9 mouse cellular contexts compared by ENCODE assay signal in the genomic region with DNA sequence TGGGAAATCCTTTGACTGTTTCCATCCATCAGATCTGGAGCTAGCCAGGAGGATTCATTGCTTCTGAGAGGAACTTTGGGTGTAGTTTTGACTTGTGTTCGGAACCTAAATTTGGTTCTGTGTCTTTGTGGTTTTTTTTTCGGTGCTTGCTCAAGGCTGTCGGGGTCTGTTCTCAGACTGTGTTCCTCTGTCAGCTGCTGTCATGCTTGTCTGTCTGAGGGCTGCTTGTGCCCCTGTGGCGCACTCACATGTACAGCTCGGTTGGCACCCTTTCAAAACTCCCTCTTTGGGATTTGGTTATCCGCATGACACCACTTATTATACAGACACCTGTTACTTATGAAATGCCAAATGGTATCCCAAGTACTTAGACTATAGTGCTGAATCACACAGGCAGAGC. TPM values are rescaled to one million over a fixed set of nuclear protein-coding genes. Genes with fewer than 3 reads are reported as not detected.
A peak's percentile ranks its signal among the peaks of the same experiment; 100 is the strongest.
DNase-seq lines count a peak whose midpoint lies in the region; ATAC-seq and TF ChIP-seq lines count a peak whose summit lies in the region.
"Had no signal": no experiment of that assay in that cellular context is flagged by ENCODE, and none has a peak within 500 bp of the region (broad histone marks: within the 10 kb centered on the region; RNA-seq: fewer than 3 reads in every experiment).

No protein-coding gene starts in this region.

- H3K27ac ChIP-seq in kidney, postnatal 0 days = no peak overlapping the region
- H3K27ac ChIP-seq in forebrain, embryonic 10.5 days = no peak overlapping the region
- H3K27ac ChIP-seq in limb, embryonic 11.5 days (replicated peaks; ENCODE audit: low read depth, low read length) = no peak overlapping the region
- H3K27ac ChIP-seq in neural tube, embryonic 14.5 days (ENCODE audit: low read depth, low read length) = no peak overlapping the region

- no peak for ATAC-seq in kidney, postnatal 0 days (replicated peaks; ENCODE audit: low FRiP score, low read depth)
- no peak for ATAC-seq in limb, embryonic 11.5 days (ENCODE audit: insufficient number of reproducible peaks, low FRiP score, low TSS enrichment, low read depth)
- ATAC-seq in neural tube, embryonic 14.5 days (ENCODE audit: low read depth) = no peak
- no peak for ATAC-seq in frontal cortex, adult (ENCODE audit: low TSS enrichment)

- H3K27me3 ChIP-seq in kidney, postnatal 0 days (ENCODE audit: insufficient read depth, low read length) = no peaks in the 10 kb centered on the region
- no peaks in the 10 kb centered on the region for H3K27me3 ChIP-seq in forebrain, embryonic 10.5 days (ENCODE audit: poor library complexity, severe bottlenecking)
- H3K27me3 ChIP-seq in limb, embryonic 11.5 days (ENCODE audit: control insufficient read depth, insufficient read depth, low read length) = no peaks in the 10 kb centered on the region
- no peaks in the 10 kb centered on the region for H3K27me3 ChIP-seq in neural tube, embryonic 14.5 days (ENCODE audit: control insufficient read depth, insufficient read depth, low read length)

- peaks cover 20% of the 10 kb centered on the region for H3K36me3 ChIP-seq in kidney, postnatal 0 days (ENCODE audit: insufficient read depth, low read length)
- H3K36me3 ChIP-seq in forebrain, embryonic 10.5 days (replicated peaks) = peaks cover 36% of the 10 kb centered on the region
- H3K36me3 ChIP-seq in limb, embryonic 11.5 days (ENCODE audit: control insufficient read depth, insufficient read depth, low read length) = no peaks in the 10 kb centered on the region; the same call in 1 of the 2 replicates
- peaks cover 12% of the 10 kb centered on the region for H3K36me3 ChIP-seq in neural tube, embryonic 14.5 days (ENCODE audit: control insufficient read depth, insufficient read depth, low read length)

- peaks cover 11% of the 10 kb centered on the region for H3K4me1 ChIP-seq in kidney, postnatal 0 days (replicated peaks; ENCODE audit: insufficient read depth, low read length)
- H3K4me1 ChIP-seq in forebrain, embryonic 10.5 days = peaks cover 19% of the 10 kb centered on the region
- peaks cover 5% of the 10 kb centered on the region; the same call in 1 of the 2 replicates for H3K4me1 ChIP-seq in limb, embryonic 11.5 days (ENCODE audit: control insufficient read depth, insufficient read depth, low read length)
- H3K4me1 ChIP-seq in neural tube, embryonic 14.5 days (ENCODE audit: control insufficient read depth, insufficient read depth, low read length) = peaks cover 10% of the 10 kb centered on the region

- no peaks in the 10 kb centered on the region for H3K9me3 ChIP-seq in kidney, postnatal 0 days (replicated peaks; ENCODE audit: low read length)
- H3K9me3 ChIP-seq in forebrain, embryonic 10.5 days = no peaks in the 10 kb centered on the region
- no peaks in the 10 kb centered on the region for H3K9me3 ChIP-seq in limb, embryonic 11.5 days (ENCODE audit: control insufficient read depth, low read length)
- no peaks in the 10 kb centered on the region for H3K9me3 ChIP-seq in neural tube, embryonic 14.5 days (ENCODE audit: control insufficient read depth, low read length)

- H3K9ac ChIP-seq in kidney, postnatal 0 days (ENCODE audit: low read depth, low read length) = no peak overlapping the region
- H3K9ac ChIP-seq in limb, embryonic 11.5 days (ENCODE audit: low read length) = no peak overlapping the region
- no peak overlapping the region for H3K9ac ChIP-seq in neural tube, embryonic 14.5 days (replicated peaks; ENCODE audit: low read depth, low read length)

- TF ChIP-seq CTCF in kidney, postnatal 0 days (IDR thresholded peaks at IDR 0.05; ENCODE audit: low read depth) = no peak

- DNase-seq in kidney, postnatal 0 days (ENCODE audit: low spot score) = no peak
- no peak for DNase-seq in kidney, adult 11 months
- DNase-seq in forebrain, embryonic 10.5 days (ENCODE audit: extremely low spot score, low spot score) = no peak
- DNase-seq in limb, embryonic 11.5 days (ENCODE audit: low spot score) = no peak
- DNase-seq in left cerebral cortex, adult 11 months (ENCODE audit: low spot score) = no peak
- DNase-seq in natural killer cell, adult 2 months (ENCODE audit: low spot score in 2 of 2) = no peak
- DNase-seq: lung, postnatal 4 days had no signal

- peak overlapping the region; percentile 87 for H3K4me2 ChIP-seq in kidney, postnatal 0 days (ENCODE audit: low read length)
- peak overlapping the region; percentile 63; the same call in 1 of the 2 replicates for H3K4me2 ChIP-seq in limb, embryonic 11.5 days (ENCODE audit: low read depth, severe bottlenecking)
- peak overlapping the region; percentile 82 for H3K4me2 ChIP-seq in neural tube, embryonic 14.5 days (ENCODE audit: low read depth, low read length)

- H3K4me3 ChIP-seq in kidney, postnatal 0 days (replicated peaks; ENCODE audit: low read depth, low read length) = no peak overlapping the region
- H3K4me3 ChIP-seq in forebrain, embryonic 10.5 days = peak overlapping the region; percentile 94
- H3K4me3 ChIP-seq in limb, embryonic 11.5 days (ENCODE audit: low read depth, low read length) = no peak overlapping the region
- H3K4me3 ChIP-seq in neural tube, embryonic 14.5 days (ENCODE audit: low read depth, low read length) = no peak overlapping the region

- WGBS in kidney, postnatal 0 days = 89% methylated on average over 6 of the region's 6 CpGs
- WGBS in forebrain, embryonic 10.5 days = 91% methylated on average over 6 of the region's 6 CpGs
- 98% methylated on average over 6 of the region's 6 CpGs for WGBS in limb, embryonic 11.5 days
- WGBS in neural tube, embryonic 14.5 days = 89% methylated on average over 6 of the region's 6 CpGs

RNA-seq across cellular contexts. Expression of a gene that starts 1.6 kb away (rescaled TPM):
- polyA plus RNA-seq in kidney, postnatal 0 days (2015; fragmentation: Nextera tagmentation; extraction: Ambion mirVana) = 333 and 339 TPM in 2 replicates
- 287 and 301 TPM in 2 replicates for polyA plus RNA-seq in forebrain, embryonic 10.5 days (2016; fragmentation: Nextera tagmentation; extraction: Ambion mirVana)
- 299 and 312 TPM in 2 replicates for polyA plus RNA-seq in limb, embryonic 11.5 days (2014; fragmentation: Nextera tagmentation; extraction: Ambion mirVana)
- 242 and 251 TPM in 2 replicates for polyA plus RNA-seq in neural tube, embryonic 14.5 days (2014; fragmentation: Nextera tagmentation; extraction: Ambion mirVana)

RNA-seq across cellular contexts. Expression of a gene that starts 28.4 kb away (rescaled TPM):
- polyA plus RNA-seq in kidney, postnatal 0 days (2015; fragmentation: Nextera tagmentation; extraction: Ambion mirVana) = 99.7 and 114 TPM in 2 replicates
- polyA plus RNA-seq in forebrain, embryonic 10.5 days (2016; fragmentation: Nextera tagmentation; extraction: Ambion mirVana) = 114 and 116 TPM in 2 replicates
- 98.3 and 104 TPM in 2 replicates for polyA plus RNA-seq in limb, embryonic 11.5 days (2014; fragmentation: Nextera tagmentation; extraction: Ambion mirVana)
- 31.9 and 36.4 TPM in 2 replicates for polyA plus RNA-seq in neural tube, embryonic 14.5 days (2014; fragmentation: Nextera tagmentation; extraction: Ambion mirVana)
